Mouse (Mus musculus) G1E (cell line): ENCODE results near the gene Man2a1.

Experiments
- CTCF ChIP-seq: IDR thresholded peaks from 2 replicates; pipeline ENCODE4 v1.5.1; 2012; ENCODE audit warnings: low read depth, low read length, inconsistent platforms, mixed read lengths
- GATA1 ChIP-seq: IDR thresholded peaks from 2 replicates; pipeline ENCODE4 v1.6.1; 2012; ENCODE audit warnings: borderline replicate concordance, low read length, inconsistent platforms, mixed read lengths
- TAL1 ChIP-seq: conservative IDR thresholded peaks from 2 replicates; pipeline ENCODE4 v1.6.1; 2012; ENCODE audit warnings: low read depth, low read length, inconsistent platforms, mixed read lengths

GRCm38 (mm10) chr17:64765286-64765685 is 164.8 kb downstream of the Man2a1 start:
- no peak for TF ChIP-seq GATA1
- no peak for TF ChIP-seq CTCF
- no peak for TF ChIP-seq TAL1
